Mouse (Mus musculus): ENCODE results near the gene Svop. TPM values are rescaled to one million over a fixed set of nuclear protein-coding genes. Genes with fewer than 3 reads are reported as not detected.

The Svop gene
- polyA plus RNA-seq, 1 experiment = not detected

GRCm38 (mm10) chr5:114061675-114062074, 29.7 kb downstream of the Svop start:
- H3K36me3 ChIP-seq (ENCODE audit: control insufficient read depth) = no peaks in the 10 kb centered on the region
- peaks cover 6% of the 10 kb centered on the region for H3K9me3 ChIP-seq (ENCODE audit: control insufficient read depth, low read length)
- TF ChIP-seq TAL1 (IDR thresholded peaks at IDR 0.05; ENCODE audit: low read length) (no peak), GATA1 (IDR thresholded peaks at IDR 0.05; ENCODE audit: low read length) (no peak)
- no peak overlapping the region for H3K4me3 ChIP-seq (replicated peaks)
- no peaks in the 10 kb centered on the region for H3K27me3 ChIP-seq (ENCODE audit: control insufficient read depth)
- no peaks in the 10 kb centered on the region for H3K4me1 ChIP-seq (ENCODE audit: control insufficient read depth)

GRCm38 (mm10) chr5:114057129-114057731, 34.1 kb downstream of the Svop start:
- Histone ChIP-seq H3K4me3 (replicated peaks) (no peak overlapping the region), H3K27me3 (ENCODE audit: control insufficient read depth) (no peaks in the 10 kb centered on the region), H3K9me3 (ENCODE audit: control insufficient read depth, low read length) (peaks cover 6% of the 10 kb centered on the region), H3K4me1 (ENCODE audit: control insufficient read depth) (no peaks in the 10 kb centered on the region), H3K36me3 (ENCODE audit: control insufficient read depth) (no peaks in the 10 kb centered on the region)
- TF ChIP-seq GATA1 (IDR thresholded peaks at IDR 0.05; ENCODE audit: low read length) (no peak), TAL1 (IDR thresholded peaks at IDR 0.05; ENCODE audit: low read length) (no peak)

- Histone ChIP-seq H3K36me3 (ENCODE audit: control insufficient read depth) (no peaks in the 10 kb centered on the region), H3K4me3 (replicated peaks) (no peak overlapping the region), H3K4me1 (ENCODE audit: control insufficient read depth) (no peaks in the 10 kb centered on the region), H3K27me3 (ENCODE audit: control insufficient read depth) (peaks cover 3% of the 10 kb centered on the region; the same call in 1 of the 2 replicates), H3K9me3 (ENCODE audit: control insufficient read depth, low read length) (no peaks in the 10 kb centered on the region)
- no peak for TF ChIP-seq GATA1 (IDR thresholded peaks at IDR 0.05; ENCODE audit: low read length)
- no peak for TF ChIP-seq TAL1 (IDR thresholded peaks at IDR 0.05; ENCODE audit: low read length)
These were observed 39.1 kb downstream of the Svop start for GRCm38 (mm10) chr5:114052246-114052761.

- TF ChIP-seq TAL1 (IDR thresholded peaks at IDR 0.05; ENCODE audit: low read length) (no peak), GATA1 (IDR thresholded peaks at IDR 0.05; ENCODE audit: low read length) (no peak)
- Histone ChIP-seq H3K36me3 (ENCODE audit: control insufficient read depth) (no peaks in the 10 kb centered on the region), H3K9me3 (ENCODE audit: control insufficient read depth, low read length) (no peaks in the 10 kb centered on the region), H3K27me3 (ENCODE audit: control insufficient read depth) (peaks cover 8% of the 10 kb centered on the region), H3K4me3 (replicated peaks) (no peak overlapping the region), H3K4me1 (ENCODE audit: control insufficient read depth) (no peaks in the 10 kb centered on the region)
These were observed 42.5 kb downstream of the Svop start for GRCm38 (mm10) chr5:114048731-114049308.

- TF ChIP-seq GATA1 (IDR thresholded peaks at IDR 0.05; ENCODE audit: low read length) = no peak
- TF ChIP-seq TAL1 (IDR thresholded peaks at IDR 0.05; ENCODE audit: low read length) = no peak
- Histone ChIP-seq H3K36me3 (ENCODE audit: control insufficient read depth) (no peaks in the 10 kb centered on the region), H3K4me3 (replicated peaks) (no peak overlapping the region), H3K4me1 (ENCODE audit: control insufficient read depth) (peaks cover under 1% of the 10 kb centered on the region; the same call in 1 of the 2 replicates), H3K27me3 (ENCODE audit: control insufficient read depth) (peaks cover 12% of the 10 kb centered on the region), H3K9me3 (ENCODE audit: control insufficient read depth, low read length) (no peaks in the 10 kb centered on the region)
These were observed 44.2 kb downstream of the Svop start for GRCm38 (mm10) chr5:114047182-114047581.

- Histone ChIP-seq H3K36me3 (ENCODE audit: control insufficient read depth) (no peaks in the 10 kb centered on the region), H3K4me3 (replicated peaks) (no peak overlapping the region), H3K4me1 (ENCODE audit: control insufficient read depth) (peaks cover 6% of the 10 kb centered on the region), H3K9me3 (ENCODE audit: control insufficient read depth, low read length) (no peaks in the 10 kb centered on the region), H3K27me3 (ENCODE audit: control insufficient read depth) (peaks cover 12% of the 10 kb centered on the region)
- TF ChIP-seq TAL1 (IDR thresholded peaks at IDR 0.05; ENCODE audit: low read length) (no peak), GATA1 (IDR thresholded peaks at IDR 0.05; ENCODE audit: low read length) (no peak)
These were observed 44.8 kb downstream of the Svop start for GRCm38 (mm10) chr5:114046604-114047003.

GRCm38 (mm10) chr5:114046151-114046550, 45.2 kb downstream of the Svop start:
- TF ChIP-seq TAL1 (IDR thresholded peaks at IDR 0.05; ENCODE audit: low read length) (no peak), GATA1 (IDR thresholded peaks at IDR 0.05; ENCODE audit: low read length) (no peak)
- Histone ChIP-seq H3K4me1 (ENCODE audit: control insufficient read depth) (peaks cover 10% of the 10 kb centered on the region), H3K9me3 (ENCODE audit: control insufficient read depth, low read length) (no peaks in the 10 kb centered on the region), H3K27me3 (ENCODE audit: control insufficient read depth) (peaks cover 12% of the 10 kb centered on the region), H3K4me3 (replicated peaks) (no peak overlapping the region), H3K36me3 (ENCODE audit: control insufficient read depth) (no peaks in the 10 kb centered on the region)

- H3K36me3 ChIP-seq (ENCODE audit: control insufficient read depth) = no peaks in the 10 kb centered on the region
- peaks cover 10% of the 10 kb centered on the region for H3K4me1 ChIP-seq (ENCODE audit: control insufficient read depth)
- TF ChIP-seq GATA1 (IDR thresholded peaks at IDR 0.05; ENCODE audit: low read length) = no peak
- TF ChIP-seq TAL1 (IDR thresholded peaks at IDR 0.05; ENCODE audit: low read length) = no peak
- H3K9me3 ChIP-seq (ENCODE audit: control insufficient read depth, low read length) = no peaks in the 10 kb centered on the region
- H3K27me3 ChIP-seq (ENCODE audit: control insufficient read depth) = peaks cover 12% of the 10 kb centered on the region
- H3K4me3 ChIP-seq (replicated peaks) = no peak overlapping the region
These were observed 46.2 kb downstream of the Svop start for GRCm38 (mm10) chr5:114045134-114045533.

- Histone ChIP-seq H3K4me1 (ENCODE audit: control insufficient read depth) (peaks cover 10% of the 10 kb centered on the region), H3K9me3 (ENCODE audit: control insufficient read depth, low read length) (no peaks in the 10 kb centered on the region), H3K4me3 (replicated peaks) (no peak overlapping the region), H3K36me3 (ENCODE audit: control insufficient read depth) (no peaks in the 10 kb centered on the region), H3K27me3 (ENCODE audit: control insufficient read depth) (peaks cover 12% of the 10 kb centered on the region)
- TF ChIP-seq TAL1 (IDR thresholded peaks at IDR 0.05; ENCODE audit: low read length) (no peak), GATA1 (IDR thresholded peaks at IDR 0.05; ENCODE audit: low read length) (no peak)
These were observed 47.6 kb downstream of the Svop start for GRCm38 (mm10) chr5:114043800-114044199.

Measured in erythroblast, embryonic 14.5 days (primary cell).